Mouse (Mus musculus) bone marrow macrophage, adult 2 months (primary cell): ENCODE measurements around the gene Hinfp.
"Not testable (repeated sequence)": the region's sequence is repeated elsewhere in the genome, so short reads cannot be mapped to it uniquely, and the experiment has no call there.

Experiments
- CTCF ChIP-seq: IDR thresholded peaks from 2 replicates; pipeline ENCODE4 v1.5.1; 2012; ENCODE audit warnings: low read depth, mild to moderate bottlenecking, low read length, moderate library complexity
- POLR2A ChIP-seq: IDR thresholded peaks from 2 replicates; pipeline ENCODE4 v1.6.1; 2012; ENCODE audit warnings: mild to moderate bottlenecking, low read depth, low read length, borderline replicate concordance

GRCm38 (mm10) chr9:44323656-44324055 is 18.2 kb upstream of the Hinfp start:
- TF ChIP-seq CTCF, POLR2A: not testable (repeated sequence)
